Mouse (Mus musculus) kidney, adult 2 months (tissue): Measurements from ENCODE around the gene Prkch.
A peak's percentile ranks its signal among the peaks of the same experiment; 100 is the strongest.

Experiments
- CTCF ChIP-seq: fragments of 200-500 bp; conservative IDR thresholded peaks from 2 replicates; pipeline ENCODE4 v1.5.1; 2011; ENCODE audit warnings: low read depth, mild to moderate bottlenecking, control low read depth, low read length, moderate library complexity, mixed read lengths; ENCODE audit not compliant: insufficient read depth, insufficient read length
- POLR2A ChIP-seq: fragments of 200-500 bp; IDR thresholded peaks from one replicate; pipeline ENCODE4 v1.6.1; 2011; ENCODE audit warnings: low read depth, low read length, control low read depth

DNA sequence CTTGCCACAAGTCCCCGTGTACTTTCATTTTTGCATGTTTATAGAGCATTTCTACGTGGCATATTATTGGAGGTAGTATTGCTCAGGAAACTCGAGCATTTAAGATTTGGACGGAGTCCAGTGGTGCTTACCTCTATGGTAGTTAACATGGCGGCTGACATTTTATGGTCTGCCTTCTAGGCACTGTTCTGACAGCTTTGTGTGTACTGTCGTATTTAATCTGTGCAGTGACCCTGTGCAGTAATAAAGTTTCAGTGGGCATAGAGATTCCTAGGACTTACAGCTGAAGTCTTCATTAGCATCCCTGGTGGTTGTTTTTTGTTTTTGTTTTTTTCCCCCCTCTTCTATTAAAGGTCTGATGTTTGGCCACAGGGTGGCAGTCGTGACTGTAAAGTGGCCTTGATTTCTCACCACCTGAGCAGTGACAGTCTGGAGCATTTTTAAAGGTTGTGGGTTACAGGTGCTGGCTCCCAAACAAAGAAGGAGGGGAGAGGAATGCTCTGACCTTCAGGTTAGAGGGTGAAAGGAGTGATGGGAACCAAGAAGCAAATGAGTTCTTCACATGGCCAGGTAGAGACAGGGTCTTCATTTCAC lies 120.6 kb downstream of the Prkch start:
- TF ChIP-seq POLR2A (no peak), CTCF (peak; percentile 77)
